Mouse (Mus musculus): ENCODE measurements around the gene Mfsd11.

GRCm38 (mm10) chr11:116843261-116844233 is 8.7 kb upstream of the Mfsd11 start, which contains the start of the genes Mettl23 and Jmjd6:
- peak; percentile 19; the same call in 1 of the 2 replicates for TF ChIP-seq CTCF (IDR thresholded peaks at IDR 0.05; ENCODE audit: low read depth)
- no peak for TF ChIP-seq EP300 (IDR thresholded peaks at IDR 0.05; ENCODE audit: low read depth)

All from liver, embryonic 14.5 days (tissue).